Comparison of ENCODE assay signal across 10 mouse cellular contexts in genomic region chr9:98497157-98497556, GRCm38 (mm10). TPM values are rescaled to one million over a fixed set of nuclear protein-coding genes. Genes with fewer than 3 reads are reported as not detected.
DNase-seq lines count a peak whose midpoint lies in the region; ATAC-seq lines count a peak whose summit lies in the region.
"Had no signal": no experiment of that assay in that cellular context is flagged by ENCODE, and none has a peak within 500 bp of the region (broad histone marks: within the 10 kb centered on the region; RNA-seq: fewer than 3 reads in every experiment).

No protein-coding gene starts in this region.

- no peaks in the 10 kb centered on the region for H3K36me3 ChIP-seq in hindbrain, embryonic 11.5 days (ENCODE audit: control insufficient read depth, insufficient read depth, low read length)
- H3K36me3 ChIP-seq in hindbrain, embryonic 14.5 days (replicated peaks; ENCODE audit: control insufficient read depth, insufficient read depth) = no peaks in the 10 kb centered on the region
- H3K36me3 ChIP-seq in neural tube, embryonic 12.5 days = no peaks in the 10 kb centered on the region

- no peak overlapping the region for H3K4me2 ChIP-seq in hindbrain, embryonic 11.5 days (replicated peaks; ENCODE audit: low read depth, low read length)
- no peak overlapping the region for H3K4me2 ChIP-seq in hindbrain, embryonic 14.5 days (replicated peaks)
- H3K4me2 ChIP-seq in neural tube, embryonic 12.5 days (replicated peaks) = peak overlapping the region; percentile 39

- H3K27me3 ChIP-seq in hindbrain, embryonic 11.5 days (ENCODE audit: control insufficient read depth, insufficient read depth, low read length) = no peaks in the 10 kb centered on the region
- no peaks in the 10 kb centered on the region for H3K27me3 ChIP-seq in hindbrain, embryonic 14.5 days (ENCODE audit: control insufficient read depth, insufficient read depth, low read length)
- no peaks in the 10 kb centered on the region for H3K27me3 ChIP-seq in neural tube, embryonic 12.5 days (replicated peaks)

- peak overlapping the region; percentile 67 for H3K27ac ChIP-seq in hindbrain, embryonic 11.5 days (ENCODE audit: low read depth, low read length)
- H3K27ac ChIP-seq in hindbrain, embryonic 14.5 days = no peak overlapping the region
- no peak overlapping the region; the same call in 1 of the 2 replicates for H3K27ac ChIP-seq in neural tube, embryonic 12.5 days

- 42% methylated on average over 7 of the region's 7 CpGs for WGBS in hindbrain, embryonic 11.5 days
- WGBS in hindbrain, embryonic 14.5 days = 22% methylated on average over 7 of the region's 7 CpGs
- WGBS in neural tube, embryonic 12.5 days = 3% methylated on average over 7 of the region's 7 CpGs

- no peak overlapping the region for H3K9ac ChIP-seq in hindbrain, embryonic 11.5 days (ENCODE audit: low read depth, low read length)
- no peak overlapping the region for H3K9ac ChIP-seq in hindbrain, embryonic 14.5 days
- no peak overlapping the region for H3K9ac ChIP-seq in neural tube, embryonic 12.5 days

- peak; percentile 32 for DNase-seq in hindbrain, embryonic 11.5 days (ENCODE audit: low spot score)
- DNase-seq in hindbrain, embryonic 14.5 days (ENCODE audit: low spot score) = no peak
- DNase-seq in gastrocnemius, postnatal 25 days = peak; percentile 20
- DNase-seq in kidney, adult 8-10 months = peak; percentile 30 to 54
- no peak for DNase-seq in thymus, adult 18-20 months
- DNase-seq in liver = no peak
- DNase-seq: thymus, postnatal 36 days had no signal

- H3K4me3 ChIP-seq in hindbrain, embryonic 11.5 days (ENCODE audit: low read depth, low read length) = no peak overlapping the region
- H3K4me3 ChIP-seq in hindbrain, embryonic 14.5 days (replicated peaks; ENCODE audit: low read length) = no peak overlapping the region
- no peak overlapping the region for H3K4me3 ChIP-seq in neural tube, embryonic 12.5 days

- H3K4me1 ChIP-seq in hindbrain, embryonic 11.5 days (replicated peaks; ENCODE audit: control insufficient read depth, insufficient read depth, low read length) = no peaks in the 10 kb centered on the region
- peaks cover 17% of the 10 kb centered on the region for H3K4me1 ChIP-seq in hindbrain, embryonic 14.5 days (replicated peaks; ENCODE audit: control insufficient read depth, insufficient read depth, low read length)
- H3K4me1 ChIP-seq in neural tube, embryonic 12.5 days = peaks cover 34% of the 10 kb centered on the region

- H3K9me3 ChIP-seq in hindbrain, embryonic 11.5 days (ENCODE audit: control insufficient read depth, low read length) = no peaks in the 10 kb centered on the region
- no peaks in the 10 kb centered on the region for H3K9me3 ChIP-seq in hindbrain, embryonic 14.5 days (ENCODE audit: control insufficient read depth, low read length)
- no peaks in the 10 kb centered on the region for H3K9me3 ChIP-seq in neural tube, embryonic 12.5 days

- peak; percentile 81 for ATAC-seq in hindbrain, embryonic 11.5 days (ENCODE audit: low FRiP score)
- no peak for ATAC-seq in hindbrain, embryonic 14.5 days (ENCODE audit: low FRiP score)
- peak; percentile 83 for ATAC-seq in neural tube, embryonic 12.5 days (ENCODE audit: low FRiP score, low read depth)
- ATAC-seq in erythroblast, adult 5-6 weeks (replicated peaks; ENCODE audit: low FRiP score, poor library complexity, severe bottlenecking) = no peak

RNA-seq across cellular contexts. Expression of gene Rbp2, which starts 11.2 kb away (rescaled TPM):
- 0.78 and 1.3 TPM in 2 replicates for polyA plus RNA-seq in hindbrain, embryonic 11.5 days (2014; fragmentation: Nextera tagmentation; extraction: Ambion mirVana)
- polyA plus RNA-seq in hindbrain, embryonic 14.5 days (2014; fragmentation: Nextera tagmentation; extraction: Ambion mirVana) = 0.67 and 1.8 TPM in 2 replicates
- not detected for total RNA-seq in gastrocnemius, postnatal 25 days (2021)
- 2.9 and 3.8 TPM in 2 replicates for polyA plus RNA-seq in neural tube, embryonic 12.5 days (2016; fragmentation: Nextera tagmentation; extraction: Ambion mirVana)
- not detected in 2 replicates for total RNA-seq in erythroblast, adult 5-6 weeks (2015; ENCODE audit: low replicate concordance)
- not detected in 2 replicates for total RNA-seq in erythroblast, adult 5-6 weeks (2017; ENCODE audit: low replicate concordance)
- total RNA-seq: megakaryocyte-erythroid progenitor cell, adult 5-6 weeks had no signal

Comparison
In these comparisons a context has a peak if more than half of its experiments do, and no peak if none do; other contexts are left out.
1. ATAC-seq: peak in hindbrain, embryonic 11.5 days (single experiment) and neural tube, embryonic 12.5 days (single experiment); none in hindbrain, embryonic 14.5 days (single experiment) and erythroblast, adult 5-6 weeks (single experiment).
2. DNase-seq: peak in hindbrain, embryonic 11.5 days (single experiment), gastrocnemius, postnatal 25 days (single experiment) and kidney, adult 8-10 months (2 of 2); none in hindbrain, embryonic 14.5 days (single experiment), thymus, adult 18-20 months (0 of 2) and liver (single experiment).